Mouse (Mus musculus) liver, embryonic 11.5 days (tissue): ENCODE results near the gene Arsg. TPM values are rescaled to one million over a fixed set of nuclear protein-coding genes. Genes with fewer than 3 reads are reported as not detected.

ENCODE experiments used
- ATAC-seq: fragments of 200-750 bp; cut with Nextera tagmentation; replicated peaks from 2 replicates; pipeline ENCODE4 v1.8.0; 2017; ENCODE audit warnings: moderate number of reproducible peaks, mild to moderate bottlenecking, moderate TSS enrichment, moderate library complexity; ENCODE audit not compliant: low FRiP score
- DNase-seq: peaks from one replicate; pipeline ENCODE4 v3.0.0-alpha.2; 2017; ENCODE audit warnings: low spot score
- H3K27ac ChIP-seq: fragments of 300-500 bp; sonication (generic); 2 replicates; pipeline ENCODE4 v1.5.1; 2014; ENCODE audit warnings: mild to moderate bottlenecking, low read depth, low read length, control low read depth
- H3K27me3 ChIP-seq: fragments of 300-500 bp; sonication (generic); replicated peaks from 2 replicates; pipeline ENCODE4 v1.6.1; 2014; ENCODE audit warnings: low read length, mixed read lengths; ENCODE audit not compliant: control insufficient read depth, insufficient read depth
- H3K36me3 ChIP-seq: fragments of 300-500 bp; sonication (generic); 2 replicates; pipeline ENCODE4 v1.6.1; 2014; ENCODE audit warnings: mild to moderate bottlenecking, low read length, moderate library complexity, mixed read lengths; ENCODE audit not compliant: control insufficient read depth, insufficient read depth
- H3K4me1 ChIP-seq: fragments of 300-500 bp; sonication (generic); replicated peaks from 2 replicates; pipeline ENCODE4 v1.6.1; 2014; ENCODE audit warnings: low read length, mixed read lengths; ENCODE audit not compliant: control insufficient read depth, insufficient read depth
- H3K4me2 ChIP-seq: fragments of 300-500 bp; sonication (generic); 2 replicates; pipeline ENCODE4 v1.6.1; 2014; ENCODE audit warnings: mild to moderate bottlenecking, control low read depth, moderate library complexity
- H3K4me3 ChIP-seq: fragments of 300-500 bp; sonication (generic); 2 replicates; pipeline ENCODE4 v1.5.1; 2014; ENCODE audit warnings: low read depth, low read length, control low read depth
- H3K9ac ChIP-seq: fragments of 300-500 bp; sonication (generic); 2 replicates; pipeline ENCODE4 v1.6.1; 2014; ENCODE audit warnings: low read depth, low read length, control low read depth
- H3K9me3 ChIP-seq: fragments of 300-500 bp; sonication (generic); 2 replicates; pipeline ENCODE4 v1.6.1; 2016; ENCODE audit warnings: low read length, inconsistent platforms, mixed read lengths; ENCODE audit not compliant: control insufficient read depth
- WGBS: fragments of 180-500 bp; shearing (Covaris S2); extraction: QIAGEN DNeasy Blood & Tissue Kit; methylation state at CpG from one replicate; pipeline ENCODE4 v1.1.7; 2014; 5-methylcytosine and 5-hydroxymethylcytosine counted together
- polyA plus RNA-seq: library from polyadenylated mRNA; unstranded; fragments of >200 nt; fragmentation: Nextera tagmentation; extraction: Ambion mirVana; gene quantifications from 2 replicates; pipeline ENCODE4 v1.2.1, GENCODE M21; 2014

The Arsg gene
- polyA plus RNA-seq, 1 experiment from 2014 or later: 5.8 TPM

DNA sequence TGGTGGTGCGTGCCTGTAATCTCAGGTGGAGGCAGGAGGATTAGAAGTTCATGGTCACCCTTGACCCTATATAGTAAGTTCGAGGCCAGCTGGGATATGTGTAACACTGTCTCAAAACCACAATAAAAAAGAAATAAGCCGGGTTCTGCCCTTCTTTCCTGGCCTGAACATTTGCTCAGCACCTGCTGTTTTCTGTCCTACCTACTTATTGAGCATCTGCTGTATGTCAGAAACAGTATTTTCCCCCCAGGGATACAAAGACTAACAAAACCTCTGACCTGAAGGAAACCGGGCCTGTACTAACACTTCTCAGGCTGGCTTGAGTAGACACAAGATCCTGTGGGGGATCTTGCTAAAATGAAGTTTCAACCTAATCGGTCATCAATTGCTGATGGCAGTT lies 63.8 kb downstream of the Arsg start:
- no peaks in the 10 kb centered on the region for H3K27me3 ChIP-seq
- H3K4me2 ChIP-seq: no peak overlapping the region
- no peaks in the 10 kb centered on the region for H3K9me3 ChIP-seq
- no peak overlapping the region for H3K4me3 ChIP-seq
- no peak overlapping the region for H3K27ac ChIP-seq
- 80% methylated on average over 5 of the region's 5 CpGs for WGBS
- no peaks in the 10 kb centered on the region for H3K36me3 ChIP-seq
- H3K9ac ChIP-seq: no peak overlapping the region
- DNase-seq (no peak), ATAC-seq (no peak)
- peaks cover 12% of the 10 kb centered on the region for H3K4me1 ChIP-seq

GRCm38 (mm10) chr11:109539290-109539689 lies 66.1 kb downstream of the Arsg start:
- Histone ChIP-seq H3K36me3 (no peaks in the 10 kb centered on the region), H3K9ac (no peak overlapping the region), H3K9me3 (no peaks in the 10 kb centered on the region), H3K27ac (no peak overlapping the region), H3K27me3 (no peaks in the 10 kb centered on the region), H3K4me1 (peaks cover 13% of the 10 kb centered on the region), H3K4me2 (no peak overlapping the region), H3K4me3 (no peak overlapping the region)
- 58% methylated on average over 6 of the region's 6 CpGs for WGBS
- ATAC-seq (no peak), DNase-seq (no peak)

DNA sequence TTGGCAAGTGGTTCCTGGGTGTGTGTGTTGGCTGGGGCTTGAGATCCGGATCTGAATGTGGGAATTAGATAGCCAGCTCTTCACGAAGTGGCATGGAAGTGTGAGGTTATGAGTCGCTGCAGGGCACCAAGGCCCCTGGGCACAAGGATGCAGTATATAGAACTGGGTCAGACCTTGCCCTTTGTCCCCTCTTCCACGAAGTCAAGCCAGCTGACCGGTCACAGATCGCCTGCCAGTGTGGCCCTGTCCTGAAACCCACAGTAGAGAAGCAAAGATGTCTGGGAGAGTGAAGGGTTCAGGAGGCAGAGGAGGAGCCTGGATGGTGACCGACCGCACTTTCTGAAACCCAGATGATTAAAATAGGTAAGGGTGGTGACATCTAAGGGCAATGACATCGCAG lies 70.3 kb downstream of the Arsg start:
- no peak overlapping the region for H3K9ac ChIP-seq
- no peak overlapping the region for H3K4me2 ChIP-seq
- H3K9me3 ChIP-seq: no peaks in the 10 kb centered on the region
- H3K4me1 ChIP-seq: peaks cover 40% of the 10 kb centered on the region
- ATAC-seq: no peak
- H3K36me3 ChIP-seq: no peaks in the 10 kb centered on the region
- no peak for DNase-seq
- WGBS: 79% methylated on average over 9 of the region's 9 CpGs
- no peak overlapping the region for H3K27ac ChIP-seq
- no peak overlapping the region for H3K4me3 ChIP-seq
- H3K27me3 ChIP-seq: no peaks in the 10 kb centered on the region

DNA sequence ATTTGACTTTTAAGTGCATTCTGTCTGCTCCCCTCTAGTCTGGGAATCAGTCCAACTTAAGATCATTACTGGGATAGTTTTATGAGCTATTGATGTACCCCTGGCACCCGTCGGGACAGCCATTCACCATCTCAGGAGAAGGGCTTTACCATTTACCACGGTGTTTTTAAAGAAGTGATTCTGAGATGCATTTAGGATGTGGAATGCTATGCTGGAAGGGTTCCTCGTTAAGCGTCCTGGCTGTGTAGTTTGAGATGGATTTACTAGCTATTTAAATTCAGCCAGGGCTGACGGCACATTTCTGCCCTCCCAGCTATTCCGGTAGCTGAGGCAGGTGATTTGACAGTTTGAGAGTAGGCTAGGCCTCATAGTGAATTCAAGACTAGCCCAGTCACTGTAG lies 71.3 kb downstream of the Arsg start:
- ATAC-seq (no peak), DNase-seq (no peak)
- WGBS: 83% methylated on average over 7 of the region's 7 CpGs
- no peak overlapping the region for H3K9ac ChIP-seq
- no peaks in the 10 kb centered on the region for H3K36me3 ChIP-seq
- no peak overlapping the region for H3K27ac ChIP-seq
- no peaks in the 10 kb centered on the region for H3K9me3 ChIP-seq
- H3K4me1 ChIP-seq: peaks cover 48% of the 10 kb centered on the region
- H3K4me3 ChIP-seq: no peak overlapping the region
- H3K27me3 ChIP-seq: no peaks in the 10 kb centered on the region
- no peak overlapping the region for H3K4me2 ChIP-seq

DNA sequence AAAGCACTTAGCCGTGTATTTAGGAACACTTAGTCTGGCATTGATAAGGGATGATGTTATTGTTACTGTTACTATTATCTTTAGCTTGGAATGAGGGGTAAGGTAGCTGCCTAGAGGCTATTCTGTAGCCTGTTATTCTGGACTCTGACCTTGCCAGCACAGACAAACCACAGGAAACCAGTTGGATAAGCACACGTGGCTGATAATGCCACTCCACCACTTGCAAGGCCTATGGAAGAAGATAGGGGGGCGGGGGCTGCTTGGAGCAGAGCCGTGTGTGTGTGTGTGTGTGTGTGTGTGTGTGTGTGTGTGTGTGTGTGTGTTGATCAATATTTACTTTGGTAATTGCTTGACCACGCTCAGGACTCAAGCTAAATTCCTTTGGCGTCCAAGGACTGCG lies 72.1 kb downstream of the Arsg start:
- Histone ChIP-seq H3K4me1 (peaks cover 56% of the 10 kb centered on the region), H3K4me3 (no peak overlapping the region)

GRCm38 (mm10) chr11:109545700-109546143 lies 72.5 kb downstream of the Arsg start:
- no peak for ATAC-seq
- Histone ChIP-seq H3K4me1 (peaks cover 58% of the 10 kb centered on the region), H3K27ac (peak overlapping the region; percentile 61), H3K9me3 (no peaks in the 10 kb centered on the region), H3K4me3 (no peak overlapping the region), H3K27me3 (no peaks in the 10 kb centered on the region), H3K9ac (peak overlapping the region; percentile 39; the same call in 1 of the 2 replicates), H3K4me2 (peak overlapping the region; percentile 49), H3K36me3 (no peaks in the 10 kb centered on the region)
- DNase-seq: no peak
- 42% methylated on average over 12 of the region's 12 CpGs for WGBS

More for the DNA sequence above, 72.1 kb downstream of the Arsg start:
- 27% methylated on average over 7 of the region's 7 CpGs for WGBS
- H3K9ac ChIP-seq: peak overlapping the region; percentile 39; the same call in 1 of the 2 replicates
- no peaks in the 10 kb centered on the region for H3K9me3 ChIP-seq
- peak; percentile 68 for ATAC-seq
- no peaks in the 10 kb centered on the region for H3K27me3 ChIP-seq
- peak overlapping the region; percentile 49 for H3K4me2 ChIP-seq
- H3K36me3 ChIP-seq: no peaks in the 10 kb centered on the region
- H3K27ac ChIP-seq: peak overlapping the region; percentile 61
- no peak for DNase-seq

DNA sequence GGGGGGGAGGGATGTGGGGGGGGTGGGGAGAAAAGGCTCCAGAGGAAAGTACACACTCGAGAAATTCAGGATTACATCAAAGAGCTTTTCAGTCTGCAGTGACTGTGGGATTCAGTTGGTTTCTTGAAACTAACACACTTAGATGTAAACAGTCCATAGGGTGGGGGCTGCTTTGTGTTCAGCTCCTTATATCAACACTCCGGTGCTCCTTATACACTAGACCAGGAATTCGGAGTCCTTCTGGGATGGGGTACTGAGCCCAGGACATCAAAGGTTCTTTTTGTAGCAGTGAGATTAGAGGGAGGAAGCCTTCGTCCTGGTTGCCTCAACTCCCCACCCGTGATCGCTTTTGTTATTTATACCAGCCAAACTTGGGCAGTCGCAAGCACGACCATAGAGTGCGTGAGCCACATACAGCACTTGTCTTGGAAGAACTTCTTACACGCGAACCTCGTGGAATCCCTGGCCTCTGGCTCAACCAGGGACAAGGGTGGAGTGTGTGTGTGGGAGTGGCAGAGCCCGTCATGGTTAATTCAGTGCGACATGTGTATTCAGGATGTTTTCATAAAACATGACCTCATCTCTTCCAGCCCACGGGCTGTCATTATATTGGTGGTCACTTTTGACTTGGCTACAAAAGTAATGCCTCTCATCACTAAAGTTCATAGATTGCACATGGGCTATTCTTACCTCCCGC lies 73.3 kb downstream of the Arsg start:
- H3K9ac ChIP-seq: peak overlapping the region; percentile 39; the same call in 1 of the 2 replicates
- no peak for ATAC-seq
- peak overlapping the region; percentile 61 for H3K27ac ChIP-seq

GRCm38 (mm10) chr11:109547652-109548051 lies 74.5 kb downstream of the Arsg start:
- 100% methylated on average over 1 of the region's 1 CpGs for WGBS

More for the DNA sequence above, 73.3 kb downstream of the Arsg start:
- WGBS: 72% methylated on average over 16 of the region's 16 CpGs
- H3K36me3 ChIP-seq: no peaks in the 10 kb centered on the region
- H3K4me1 ChIP-seq: peaks cover 52% of the 10 kb centered on the region
- no peak overlapping the region for H3K4me3 ChIP-seq
- DNase-seq: no peak
- H3K27me3 ChIP-seq: no peaks in the 10 kb centered on the region
- H3K9me3 ChIP-seq: no peaks in the 10 kb centered on the region
- H3K4me2 ChIP-seq: no peak overlapping the region

More at GRCm38 (mm10) chr11:109547652-109548051, 74.5 kb downstream of the Arsg start:
- Histone ChIP-seq H3K36me3 (no peaks in the 10 kb centered on the region), H3K4me3 (no peak overlapping the region), H3K27me3 (no peaks in the 10 kb centered on the region), H3K9ac (no peak overlapping the region), H3K4me2 (no peak overlapping the region), H3K4me1 (peaks cover 50% of the 10 kb centered on the region), H3K9me3 (no peaks in the 10 kb centered on the region), H3K27ac (no peak overlapping the region)
- no peak for DNase-seq
- no peak for ATAC-seq
